In the genomic region with DNA sequence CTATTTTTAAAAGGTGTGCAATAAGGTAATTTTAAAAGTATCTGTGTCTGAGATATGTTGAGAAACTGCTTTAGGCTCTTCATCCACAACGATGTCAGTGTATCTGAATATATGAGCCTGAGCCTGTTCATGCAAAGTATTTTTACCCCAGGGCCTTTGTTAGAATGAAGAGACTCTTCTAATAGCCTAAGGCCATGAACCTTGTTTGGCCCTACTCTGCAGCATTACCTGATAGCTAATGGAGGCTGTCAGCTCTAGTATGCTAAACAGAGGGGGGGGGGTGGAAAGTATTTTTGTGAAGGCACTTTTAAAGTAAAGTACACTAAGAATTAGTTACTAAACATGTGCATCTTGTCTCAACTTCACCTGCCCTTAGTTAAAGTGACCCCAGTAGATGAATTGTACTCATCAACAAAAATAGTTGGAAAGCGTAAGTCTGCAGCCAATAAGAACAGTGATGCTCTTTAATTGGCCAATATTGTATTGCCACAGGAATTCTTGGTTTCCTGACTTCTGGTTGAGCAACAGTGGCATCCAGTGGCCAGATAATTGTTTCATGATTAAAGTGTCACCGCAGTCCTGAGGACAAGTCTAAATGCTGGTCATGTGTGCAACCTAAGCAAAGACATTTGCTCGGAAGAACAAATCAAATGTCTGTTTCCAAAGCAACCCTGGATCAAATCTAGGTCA, we compare ENCODE assay signal across 12 mouse cellular contexts. TPM values are rescaled to one million over a fixed set of nuclear protein-coding genes. Genes with fewer than 3 reads are reported as not detected.
DNase-seq lines count a peak whose midpoint lies in the region; ATAC-seq lines count a peak whose summit lies in the region.
"Had no signal": no experiment of that assay in that cellular context is flagged by ENCODE, and none has a peak within 500 bp of the region (broad histone marks: within the 10 kb centered on the region; RNA-seq: fewer than 3 reads in every experiment).

No protein-coding gene starts in this region.

- no peak for ATAC-seq in hindbrain, embryonic 14.5 days (ENCODE audit: low FRiP score)
- ATAC-seq in hindbrain, embryonic 12.5 days (ENCODE audit: low FRiP score): no peak

- H3K9ac ChIP-seq in hindbrain, embryonic 14.5 days: no peak overlapping the region
- no peak overlapping the region for H3K9ac ChIP-seq in hindbrain, embryonic 12.5 days

- WGBS in hindbrain, embryonic 14.5 days: 81% methylated on average over 4 of the region's 4 CpGs
- WGBS in hindbrain, embryonic 12.5 days: 85% methylated on average over 4 of the region's 4 CpGs

- H3K4me3 ChIP-seq in hindbrain, embryonic 14.5 days (replicated peaks; ENCODE audit: low read length): no peak overlapping the region
- H3K4me3 ChIP-seq in hindbrain, embryonic 12.5 days: no peak overlapping the region
- H3K4me3 ChIP-seq: forebrain, embryonic 10.5 days had no signal

- H3K4me1 ChIP-seq in hindbrain, embryonic 14.5 days (replicated peaks; ENCODE audit: control insufficient read depth, insufficient read depth, low read length): no peaks in the 10 kb centered on the region
- H3K4me1 ChIP-seq in hindbrain, embryonic 12.5 days: no peaks in the 10 kb centered on the region
- H3K4me1 ChIP-seq: forebrain, embryonic 10.5 days had no signal

- H3K27me3 ChIP-seq in hindbrain, embryonic 14.5 days (ENCODE audit: control insufficient read depth, insufficient read depth, low read length): no peaks in the 10 kb centered on the region
- H3K27me3 ChIP-seq in hindbrain, embryonic 12.5 days: no peaks in the 10 kb centered on the region

- H3K27ac ChIP-seq in hindbrain, embryonic 14.5 days: no peak overlapping the region
- no peak overlapping the region for H3K27ac ChIP-seq in hindbrain, embryonic 12.5 days
- H3K27ac ChIP-seq: forebrain, embryonic 10.5 days had no signal

- H3K4me2 ChIP-seq in hindbrain, embryonic 14.5 days (replicated peaks): no peak overlapping the region
- H3K4me2 ChIP-seq in hindbrain, embryonic 12.5 days (replicated peaks): no peak overlapping the region

- no peaks in the 10 kb centered on the region for H3K9me3 ChIP-seq in hindbrain, embryonic 14.5 days (ENCODE audit: control insufficient read depth, low read length)
- no peaks in the 10 kb centered on the region for H3K9me3 ChIP-seq in hindbrain, embryonic 12.5 days (replicated peaks)
- H3K9me3 ChIP-seq: forebrain, embryonic 10.5 days; G1E had no signal

- peak; percentile 11 for DNase-seq in adrenal gland, postnatal 10 days
- no peak for DNase-seq in adrenal gland, postnatal 25 days
- peak; percentile 61 for DNase-seq in hindbrain, embryonic 14.5 days (ENCODE audit: low spot score)
- DNase-seq in lung, postnatal 14 days: peak; percentile 1
- DNase-seq in lung, postnatal 36 days: no peak
- DNase-seq in retina, postnatal 1 day: peak; percentile 44
- DNase-seq in urinary bladder, postnatal 10 days (ENCODE audit: low spot score): no peak
- DNase-seq: thymus, postnatal 4 days had no signal

- no peaks in the 10 kb centered on the region for H3K36me3 ChIP-seq in hindbrain, embryonic 14.5 days (replicated peaks; ENCODE audit: control insufficient read depth, insufficient read depth)
- no peaks in the 10 kb centered on the region for H3K36me3 ChIP-seq in hindbrain, embryonic 12.5 days
- H3K36me3 ChIP-seq: forebrain, embryonic 10.5 days; G1E had no signal

RNA-seq across cellular contexts. Expression of a gene that starts 10.5 kb away (rescaled TPM):
- total RNA-seq in adrenal gland, postnatal 10 days (2021): 1 to 10 TPM; 1.2 to 1.4 TPM
- 0.81 and 0.94 TPM in 2 replicates for total RNA-seq in adrenal gland, postnatal 25 days (2021)
- polyA plus RNA-seq in hindbrain, embryonic 14.5 days (2014; fragmentation: Nextera tagmentation; extraction: Ambion mirVana): 21.0 and 23.7 TPM in 2 replicates
- 9.2 and 10.7 TPM in 2 replicates for polyA plus RNA-seq in hindbrain, embryonic 12.5 days (2016; fragmentation: Nextera tagmentation; extraction: Ambion mirVana)
- polyA plus RNA-seq: G1E; large intestine, adult 2 months had no signal

Comparison
In these comparisons a context has a peak if more than half of its experiments do, and no peak if none do; other contexts are left out.
1. DNase-seq: peak in adrenal gland, postnatal 10 days (single experiment), hindbrain, embryonic 14.5 days (single experiment), lung, postnatal 14 days (single experiment) and retina, postnatal 1 day (single experiment); none in adrenal gland, postnatal 25 days (single experiment), lung, postnatal 36 days (single experiment) and urinary bladder, postnatal 10 days (single experiment).